Mouse (Mus musculus) limb, embryonic 12.5 days (tissue): ENCODE results near the gene Mtm1. TPM values are rescaled to one million over a fixed set of nuclear protein-coding genes. Genes with fewer than 3 reads are reported as not detected.

Experiments
- polyA plus RNA-seq: library from polyadenylated mRNA; unstranded; fragments of >200 nt; fragmentation: Nextera tagmentation; extraction: Ambion mirVana; gene quantifications from 2 replicates; pipeline ENCODE4 v1.2.1, GENCODE M21; 2016

Gene Mtm1
- polyA plus RNA-seq, 1 experiment from 2014 or later = 3.2 TPM

Other genes with a start within 250 kb of the Mtm1 start
- 0.87 and 1.2 TPM in 2 replicates for gene Mamld1, start 160.5 kb upstream of the Mtm1 start, polyA plus RNA-seq
- gene Mtmr1, start 154.0 kb downstream of the Mtm1 start, polyA plus RNA-seq = 8.9 and 9.6 TPM in 2 replicates